Mouse (Mus musculus): ENCODE results near the gene Cox10.

DNA sequence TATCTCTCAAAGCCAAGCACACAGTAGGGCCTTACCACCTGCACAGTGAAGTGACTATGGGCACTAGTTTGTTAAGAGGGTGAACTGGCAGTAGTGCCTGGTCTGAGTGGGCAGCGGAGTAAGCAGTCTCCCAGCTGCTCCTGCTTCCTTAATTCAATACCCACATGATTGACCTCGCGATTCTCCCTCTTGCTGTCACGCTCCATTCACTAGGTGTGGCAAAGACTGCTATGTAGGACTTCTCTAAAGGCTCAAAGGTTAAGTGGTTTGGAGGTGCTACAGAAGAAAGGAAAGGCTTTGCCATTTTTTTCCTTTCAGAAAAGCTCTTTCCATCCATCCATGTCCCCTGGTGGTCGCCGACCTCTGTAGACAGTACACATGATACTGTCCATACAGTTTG is 108.5 kb downstream of the Cox10 start:
- TF ChIP-seq GATA1 (IDR thresholded peaks at IDR 0.05; ENCODE audit: low read length) (no peak), TAL1 (IDR thresholded peaks at IDR 0.05; ENCODE audit: low read length) (no peak)
